Mouse (Mus musculus): ENCODE measurements around the gene Gm21028.
"Not testable (repeated sequence)": the region's sequence is repeated elsewhere in the genome, so short reads cannot be mapped to it uniquely, and the experiment has no call there.

The Gm21028 gene

DNA sequence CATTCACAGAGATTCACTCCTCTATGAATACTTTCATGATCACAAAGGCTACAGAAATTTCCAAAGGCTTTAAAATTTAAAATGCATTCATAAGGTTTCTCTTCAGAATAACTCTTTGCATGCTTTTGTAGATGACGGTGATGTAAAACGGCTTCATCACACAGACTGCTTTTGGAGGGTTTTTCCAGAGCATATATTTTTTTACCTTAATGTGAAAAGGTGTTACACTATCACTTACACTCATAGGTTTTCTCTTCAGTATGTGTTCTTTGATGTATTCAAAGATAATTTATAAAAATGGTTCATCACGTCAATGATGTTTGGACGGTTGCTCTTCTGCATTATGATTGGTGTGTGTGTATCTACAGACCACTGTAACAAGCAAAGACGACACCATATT lies at the start of gene Gm21028:
Gene Gm21028, minus strand, starts transcription at position 101 of the 400 bp plus-strand sequence.
- DNase-seq (ENCODE audit: extremely low read depth, insufficient read length, low spot score): no peak

DNA sequence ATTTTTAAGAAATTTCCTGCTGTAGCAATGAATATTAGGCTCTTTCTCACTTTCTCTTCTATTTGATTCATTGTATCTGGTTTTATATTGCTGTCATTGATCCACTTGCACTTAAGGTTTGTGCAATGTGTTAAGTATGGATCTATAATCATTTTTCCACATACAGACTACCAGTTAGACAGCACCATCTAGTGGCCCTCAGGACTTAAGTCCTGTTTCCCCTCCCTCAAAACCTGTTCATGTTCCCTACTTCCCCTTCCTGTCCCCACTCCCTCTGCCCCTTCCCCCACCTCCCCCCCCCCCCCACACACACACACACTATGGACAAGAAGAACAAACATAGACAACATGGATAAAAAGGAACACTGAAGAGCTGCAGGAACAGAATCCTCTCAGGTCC lies 17.3 kb upstream of the Gm21028 start:
- not testable (repeated sequence) for DNase-seq (ENCODE audit: extremely low read depth, insufficient read length, low spot score)

GRCm38 (mm10) chr7:42592413-42592812 lies 14.0 kb upstream of the Gm21028 start, which contains the start of gene Zfp977:
TSS of gene Zfp977 (minus strand) at chr7:42592547.
- DNase-seq (ENCODE audit: extremely low read depth, insufficient read length, low spot score): peak; percentile 3

DNA sequence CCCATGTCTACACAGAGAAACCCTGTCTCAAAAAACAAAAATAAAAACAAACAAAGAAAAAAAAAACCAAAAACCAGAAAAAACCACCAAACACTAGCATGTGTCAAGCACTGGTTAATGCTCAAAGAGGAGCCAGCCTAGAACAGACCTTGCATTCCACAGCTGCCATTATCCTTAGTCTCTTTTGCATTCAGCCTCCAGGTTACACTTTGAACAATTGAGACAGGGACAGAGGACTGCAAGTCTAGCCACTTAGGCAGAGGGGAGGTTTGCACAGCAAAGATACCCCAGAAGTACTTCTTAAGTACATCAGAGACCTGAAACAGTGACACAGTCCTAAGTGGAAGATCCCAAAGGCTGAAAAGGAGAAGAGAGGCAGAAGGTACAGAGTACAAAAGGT lies 12.9 kb upstream of the Gm21028 start:
- DNase-seq (ENCODE audit: extremely low read depth, insufficient read length, low spot score): not testable (repeated sequence)

DNA sequence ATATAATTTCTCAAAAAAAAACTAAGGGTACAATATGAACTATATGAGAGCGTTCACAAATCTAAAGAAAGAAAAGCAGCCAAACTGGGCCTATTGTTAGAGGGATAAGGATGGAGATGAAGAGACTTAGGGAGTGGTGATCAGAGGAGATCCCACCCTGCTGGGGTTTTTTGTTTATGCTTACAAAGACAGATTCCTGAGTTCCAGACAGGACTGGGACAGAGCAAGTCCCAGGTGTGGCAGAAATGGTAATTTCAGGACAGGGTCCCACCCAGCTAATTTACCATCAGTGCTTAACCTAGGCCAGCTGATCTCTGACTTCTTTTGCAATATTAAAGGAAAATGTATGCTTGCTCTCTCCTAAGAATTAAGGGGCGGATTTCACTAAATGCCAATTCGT lies 26.6 kb downstream of the Gm21028 start:
- no peak for DNase-seq (ENCODE audit: extremely low read depth, insufficient read length, low spot score)

Data from 3134 (cell line).